Mouse (Mus musculus) hindbrain, embryonic 15.5 days (tissue): ENCODE measurements at regions not wholly inside any gene's neighbourhood (a gene's known extent, or its start where the extent isn't known, plus 50 kb on each side); places are given as distances from the start of the nearest gene placed in this dataset.

ENCODE experiments used
- ATAC-seq: fragments of 200-750 bp; cut with Nextera tagmentation; 2 replicates; pipeline ENCODE4 v1.8.0; 2017; ENCODE audit warnings: low read depth, moderate number of reproducible peaks, moderate TSS enrichment; ENCODE audit not compliant: low FRiP score
- H3K27ac ChIP-seq: fragments of 300-500 bp; sonication (generic); replicated peaks from 2 replicates; pipeline ENCODE4 v1.5.1; 2015; ENCODE audit warnings: mild to moderate bottlenecking, inconsistent platforms
- H3K27me3 ChIP-seq: fragments of 300-500 bp; sonication (generic); 2 replicates; pipeline ENCODE4 v1.6.1; 2015; ENCODE audit warnings: control low read depth, inconsistent platforms
- H3K36me3 ChIP-seq: fragments of 300-500 bp; sonication (generic); 2 replicates; pipeline ENCODE4 v1.6.1; 2015; ENCODE audit warnings: control low read depth, inconsistent platforms
- H3K4me1 ChIP-seq: fragments of 300-500 bp; sonication (generic); replicated peaks from 2 replicates; pipeline ENCODE4 v1.6.1; 2015; ENCODE audit warnings: control low read depth, inconsistent platforms
- H3K4me2 ChIP-seq: fragments of 300-500 bp; sonication (generic); 2 replicates; pipeline ENCODE4 v1.6.1; 2015; ENCODE audit warnings: moderate library complexity, mild to moderate bottlenecking, inconsistent platforms
- H3K4me3 ChIP-seq: fragments of 300-500 bp; sonication (generic); 2 replicates; pipeline ENCODE4 v1.5.1; 2015; ENCODE audit warnings: mild to moderate bottlenecking, inconsistent platforms
- H3K9ac ChIP-seq: fragments of 300-500 bp; sonication (generic); 2 replicates; pipeline ENCODE4 v1.6.1; 2015; ENCODE audit warnings: inconsistent platforms
- H3K9me3 ChIP-seq: fragments of 300-500 bp; sonication (generic); 2 replicates; pipeline ENCODE4 v1.6.1; 2016; ENCODE audit warnings: control low read depth, inconsistent platforms
- WGBS: fragments of 180-500 bp; shearing (Covaris S2); methylation state at CpG from one replicate; pipeline ENCODE4 v1.1.7; 2015; 5-methylcytosine and 5-hydroxymethylcytosine counted together

DNA sequence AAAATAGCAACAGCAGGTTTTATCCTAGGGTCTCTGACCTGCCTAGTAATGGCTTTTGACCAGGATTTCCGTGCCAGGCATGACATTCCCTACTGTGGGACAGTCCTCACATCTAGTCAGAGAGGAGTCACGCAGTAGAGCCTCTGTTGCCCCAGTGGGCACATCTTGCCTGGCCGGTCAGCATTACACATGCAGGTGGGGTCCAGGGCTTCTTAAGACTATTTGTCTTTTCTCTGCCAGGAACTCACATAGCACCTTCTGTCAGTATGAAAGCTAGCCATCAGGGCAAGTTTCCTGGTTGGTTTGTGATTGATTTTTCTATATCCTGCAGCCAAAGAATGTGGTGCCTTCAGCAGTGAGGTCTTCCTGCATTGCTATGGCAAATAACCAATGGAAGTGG, 155.0 kb downstream of the Pten start:
- H3K27ac ChIP-seq = no peak overlapping the region
- no peaks in the 10 kb centered on the region for H3K4me1 ChIP-seq
- H3K27me3 ChIP-seq = no peaks in the 10 kb centered on the region
- no peak for ATAC-seq
- no peak overlapping the region for H3K4me3 ChIP-seq
- H3K36me3 ChIP-seq = no peaks in the 10 kb centered on the region
- H3K9me3 ChIP-seq = no peaks in the 10 kb centered on the region
- 83% methylated on average over 3 of the region's 3 CpGs for WGBS
- H3K4me2 ChIP-seq = no peak overlapping the region
- H3K9ac ChIP-seq = no peak overlapping the region

DNA sequence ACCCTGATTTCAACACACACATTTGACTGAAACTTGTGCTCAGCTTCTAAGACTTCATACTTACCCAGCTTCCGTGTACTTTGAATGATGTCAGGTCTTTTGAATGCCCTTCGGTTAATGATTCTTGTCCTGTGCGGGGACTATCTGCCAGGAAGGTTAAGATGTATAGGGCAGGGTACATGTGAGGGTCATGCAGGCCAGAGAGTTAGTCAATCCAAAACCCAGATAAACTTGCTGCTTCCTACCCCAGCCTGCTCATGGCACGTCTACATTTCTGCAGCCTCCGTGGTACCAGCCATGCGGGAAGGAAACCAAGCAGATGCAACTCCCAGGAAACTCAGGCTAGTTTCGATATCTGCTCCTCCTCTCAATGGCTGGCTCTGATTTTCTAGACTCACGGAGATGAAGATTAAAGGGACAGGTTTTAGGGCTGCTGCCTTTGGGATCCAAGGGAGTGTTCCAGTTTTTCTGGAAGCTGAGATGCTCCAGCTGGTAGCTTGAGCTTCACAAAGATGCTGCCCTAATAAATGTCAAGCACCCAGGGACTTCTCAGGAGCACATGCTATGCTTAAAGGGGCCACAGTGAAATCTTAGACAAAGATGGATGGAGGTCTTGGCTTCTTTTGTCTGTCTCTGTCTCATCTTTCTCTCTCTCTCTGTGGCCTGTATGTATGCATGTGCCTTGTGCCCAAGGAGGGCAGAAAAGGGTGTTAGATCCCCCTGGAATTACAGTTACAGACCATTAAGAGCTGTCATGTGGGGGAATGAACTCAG, 159.4 kb downstream of the Pten start:
- H3K27ac ChIP-seq = no peak overlapping the region
- H3K9me3 ChIP-seq = no peaks in the 10 kb centered on the region
- H3K4me3 ChIP-seq = no peak overlapping the region
- H3K4me2 ChIP-seq = no peak overlapping the region
- 81% methylated on average over 8 of the region's 8 CpGs for WGBS
- H3K9ac ChIP-seq = no peak overlapping the region
- H3K27me3 ChIP-seq = no peaks in the 10 kb centered on the region
- no peaks in the 10 kb centered on the region for H3K36me3 ChIP-seq
- no peak for ATAC-seq
- no peaks in the 10 kb centered on the region for H3K4me1 ChIP-seq

GRCm38 (mm10) chr19:32921021-32921420, 163.7 kb downstream of the Pten start:
- H3K9me3 ChIP-seq = no peaks in the 10 kb centered on the region
- H3K4me2 ChIP-seq = no peak overlapping the region
- WGBS = 90% methylated on average over 3 of the region's 3 CpGs
- no peak for ATAC-seq
- H3K4me1 ChIP-seq = no peaks in the 10 kb centered on the region
- no peaks in the 10 kb centered on the region for H3K27me3 ChIP-seq
- no peak overlapping the region for H3K9ac ChIP-seq
- H3K36me3 ChIP-seq = no peaks in the 10 kb centered on the region
- H3K27ac ChIP-seq = no peak overlapping the region
- H3K4me3 ChIP-seq = no peak overlapping the region

- Histone ChIP-seq H3K4me3 (no peak overlapping the region), H3K9ac (no peak overlapping the region), H3K4me1 (no peaks in the 10 kb centered on the region), H3K36me3 (no peaks in the 10 kb centered on the region), H3K27ac (no peak overlapping the region), H3K9me3 (no peaks in the 10 kb centered on the region), H3K27me3 (no peaks in the 10 kb centered on the region), H3K4me2 (no peak overlapping the region)
- WGBS = 94% methylated on average over 3 of the region's 3 CpGs
- no peak for ATAC-seq
These were observed 166.6 kb downstream of the Pten start for GRCm38 (mm10) chr19:32923911-32924310.

- Histone ChIP-seq H3K4me2 (no peak overlapping the region), H3K9me3 (no peaks in the 10 kb centered on the region), H3K36me3 (no peaks in the 10 kb centered on the region), H3K4me1 (no peaks in the 10 kb centered on the region), H3K9ac (no peak overlapping the region), H3K27me3 (no peaks in the 10 kb centered on the region), H3K27ac (no peak overlapping the region), H3K4me3 (no peak overlapping the region)
- WGBS = 76% methylated on average over 6 of the region's 6 CpGs
- ATAC-seq = no peak
These were observed 168.6 kb downstream of the Pten start for GRCm38 (mm10) chr19:32925628-32926505.

GRCm38 (mm10) chr19:32926571-32926970, 169.3 kb downstream of the Pten start:
- no peaks in the 10 kb centered on the region for H3K9me3 ChIP-seq
- no peak overlapping the region for H3K9ac ChIP-seq
- no peaks in the 10 kb centered on the region for H3K36me3 ChIP-seq
- H3K4me1 ChIP-seq = no peaks in the 10 kb centered on the region
- ATAC-seq = no peak
- H3K4me2 ChIP-seq = no peak overlapping the region
- H3K4me3 ChIP-seq = no peak overlapping the region
- H3K27ac ChIP-seq = no peak overlapping the region
- no peaks in the 10 kb centered on the region for H3K27me3 ChIP-seq
- 81% methylated on average over 4 of the region's 4 CpGs for WGBS

GRCm38 (mm10) chr19:32933676-32934075, 176.4 kb downstream of the Pten start:
- no peak for ATAC-seq
- Histone ChIP-seq H3K4me2 (no peak overlapping the region), H3K36me3 (no peaks in the 10 kb centered on the region), H3K9ac (no peak overlapping the region), H3K9me3 (no peaks in the 10 kb centered on the region), H3K4me3 (no peak overlapping the region), H3K27ac (no peak overlapping the region), H3K4me1 (no peaks in the 10 kb centered on the region), H3K27me3 (no peaks in the 10 kb centered on the region)
- WGBS = 91% methylated on average over 5 of the region's 5 CpGs

DNA sequence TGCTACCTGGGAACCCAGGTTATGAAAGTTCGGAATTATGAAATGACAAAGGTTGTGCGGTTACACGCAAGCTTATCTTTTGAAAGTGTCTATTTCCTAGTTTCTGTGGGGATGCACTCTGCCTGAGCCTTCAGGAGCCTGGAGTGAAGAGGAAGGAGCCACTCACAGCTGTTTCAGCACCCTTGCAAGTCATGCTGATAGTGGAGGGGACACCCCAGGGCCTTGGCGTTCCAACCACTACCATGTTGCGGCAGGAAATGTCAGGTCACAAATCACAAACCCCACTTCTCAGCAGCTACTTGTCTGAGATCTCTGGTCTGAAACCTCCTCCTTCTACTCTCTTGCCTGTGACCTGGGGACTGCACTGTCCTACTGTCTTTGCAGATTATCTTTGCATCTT, 178.3 kb downstream of the Pten start:
- Histone ChIP-seq H3K9me3 (no peaks in the 10 kb centered on the region), H3K4me1 (no peaks in the 10 kb centered on the region), H3K36me3 (no peaks in the 10 kb centered on the region), H3K4me3 (no peak overlapping the region), H3K9ac (no peak overlapping the region), H3K27ac (no peak overlapping the region), H3K4me2 (no peak overlapping the region), H3K27me3 (no peaks in the 10 kb centered on the region)
- WGBS = 92% methylated on average over 5 of the region's 5 CpGs
- ATAC-seq = no peak

DNA sequence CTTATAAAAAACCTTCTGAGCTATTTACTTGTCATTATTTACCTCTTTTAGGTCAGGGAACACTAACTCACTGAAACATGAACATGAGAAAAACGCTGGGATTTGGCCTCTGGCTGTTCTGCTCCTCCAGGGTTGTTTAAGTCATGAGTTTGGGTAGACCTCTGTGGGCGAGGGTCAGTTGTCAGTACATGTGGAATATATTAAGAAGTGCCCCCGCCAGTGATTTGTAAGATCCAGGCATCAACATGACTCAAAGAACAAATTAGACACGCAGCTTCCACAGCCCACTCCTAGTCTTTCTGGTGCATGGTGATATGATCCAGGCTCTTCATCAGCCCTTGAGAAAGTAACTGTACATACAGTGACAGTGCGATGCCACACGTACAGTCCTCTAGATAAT, 180.3 kb downstream of the Pten start:
- Histone ChIP-seq H3K4me1 (no peaks in the 10 kb centered on the region), H3K27me3 (no peaks in the 10 kb centered on the region), H3K4me3 (no peak overlapping the region), H3K9ac (no peak overlapping the region), H3K4me2 (no peak overlapping the region), H3K36me3 (no peaks in the 10 kb centered on the region), H3K27ac (no peak overlapping the region), H3K9me3 (no peaks in the 10 kb centered on the region)
- 84% methylated on average over 6 of the region's 6 CpGs for WGBS
- no peak for ATAC-seq

- no peak overlapping the region for H3K4me2 ChIP-seq
- no peaks in the 10 kb centered on the region for H3K27me3 ChIP-seq
- no peak overlapping the region for H3K9ac ChIP-seq
- no peaks in the 10 kb centered on the region for H3K4me1 ChIP-seq
- no peaks in the 10 kb centered on the region for H3K9me3 ChIP-seq
- no peak overlapping the region for H3K27ac ChIP-seq
- H3K36me3 ChIP-seq = no peaks in the 10 kb centered on the region
- ATAC-seq = no peak
- 83% methylated on average over 5 of the region's 5 CpGs for WGBS
- H3K4me3 ChIP-seq = no peak overlapping the region
These were observed 182.4 kb downstream of the Pten start for GRCm38 (mm10) chr19:32939692-32940091.

DNA sequence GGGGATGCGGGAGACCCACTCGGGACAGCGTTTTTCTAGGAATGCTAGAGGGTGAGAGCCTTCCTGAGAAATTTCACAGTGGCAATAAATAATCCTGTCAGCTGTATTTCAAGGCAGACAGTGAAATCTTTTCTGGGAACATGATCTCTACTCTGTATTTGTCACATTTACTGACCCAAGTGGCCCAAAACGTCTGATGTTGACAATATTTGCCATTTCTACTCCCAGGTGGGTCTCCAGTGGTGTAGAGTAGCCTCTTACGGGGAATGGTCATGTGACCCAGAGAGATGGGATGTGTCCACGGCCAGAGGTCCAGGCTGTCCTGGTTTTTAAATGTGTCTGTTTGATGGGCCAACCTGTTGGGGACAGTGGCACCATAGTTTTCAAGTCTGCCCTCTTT, 183.5 kb downstream of the Pten start:
- ATAC-seq = no peak
- 76% methylated on average over 6 of the region's 6 CpGs for WGBS
- Histone ChIP-seq H3K36me3 (no peaks in the 10 kb centered on the region), H3K4me3 (no peak overlapping the region), H3K4me2 (no peak overlapping the region), H3K27me3 (no peaks in the 10 kb centered on the region), H3K9me3 (no peaks in the 10 kb centered on the region), H3K27ac (no peak overlapping the region), H3K9ac (no peak overlapping the region), H3K4me1 (no peaks in the 10 kb centered on the region)

DNA sequence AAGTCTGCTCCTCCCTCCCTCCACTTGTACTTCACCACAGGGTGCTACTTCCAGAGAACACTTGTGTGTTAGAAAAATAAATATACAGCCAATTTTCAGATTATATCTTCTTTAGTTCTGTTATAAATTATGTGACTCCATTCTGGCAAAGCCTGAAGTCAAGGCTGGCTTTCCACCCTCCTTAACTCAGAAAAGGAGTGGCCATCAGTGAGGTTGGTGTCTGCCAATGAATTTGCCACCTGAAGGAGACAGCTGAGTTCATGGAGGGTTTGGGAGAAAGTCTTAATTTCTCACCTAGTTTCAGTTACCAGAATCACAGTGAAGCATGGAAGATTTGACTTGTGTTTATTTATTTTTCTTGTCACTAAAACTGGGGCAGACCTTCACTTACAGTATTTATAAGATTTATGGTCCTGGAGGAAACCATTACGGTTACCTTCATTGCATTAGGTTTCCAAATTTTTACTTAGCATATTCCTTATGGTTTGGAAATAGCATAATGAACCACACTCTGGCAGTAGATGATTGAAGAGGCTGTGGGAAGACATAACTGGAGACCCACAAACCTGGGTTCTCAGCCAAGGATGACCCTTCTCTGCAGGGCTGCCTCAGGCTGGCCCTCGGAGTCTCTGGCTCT, 186.4 kb downstream of the Pten start:
- Histone ChIP-seq H3K4me1 (no peaks in the 10 kb centered on the region), H3K9me3 (no peaks in the 10 kb centered on the region), H3K4me3 (no peak overlapping the region), H3K27me3 (no peaks in the 10 kb centered on the region), H3K4me2 (no peak overlapping the region), H3K36me3 (no peaks in the 10 kb centered on the region), H3K9ac (no peak overlapping the region), H3K27ac (no peak overlapping the region)
- no peak for ATAC-seq
- WGBS = 89% methylated on average over 2 of the region's 2 CpGs
